Mouse (Mus musculus): ENCODE data around the gene Ypel2. TPM values are rescaled to one million over a fixed set of nuclear protein-coding genes. Genes with fewer than 3 reads are reported as not detected.

The Ypel2 gene
- polyA plus RNA-seq, 1 experiment from 2014 or later = 25.8 TPM

DNA sequence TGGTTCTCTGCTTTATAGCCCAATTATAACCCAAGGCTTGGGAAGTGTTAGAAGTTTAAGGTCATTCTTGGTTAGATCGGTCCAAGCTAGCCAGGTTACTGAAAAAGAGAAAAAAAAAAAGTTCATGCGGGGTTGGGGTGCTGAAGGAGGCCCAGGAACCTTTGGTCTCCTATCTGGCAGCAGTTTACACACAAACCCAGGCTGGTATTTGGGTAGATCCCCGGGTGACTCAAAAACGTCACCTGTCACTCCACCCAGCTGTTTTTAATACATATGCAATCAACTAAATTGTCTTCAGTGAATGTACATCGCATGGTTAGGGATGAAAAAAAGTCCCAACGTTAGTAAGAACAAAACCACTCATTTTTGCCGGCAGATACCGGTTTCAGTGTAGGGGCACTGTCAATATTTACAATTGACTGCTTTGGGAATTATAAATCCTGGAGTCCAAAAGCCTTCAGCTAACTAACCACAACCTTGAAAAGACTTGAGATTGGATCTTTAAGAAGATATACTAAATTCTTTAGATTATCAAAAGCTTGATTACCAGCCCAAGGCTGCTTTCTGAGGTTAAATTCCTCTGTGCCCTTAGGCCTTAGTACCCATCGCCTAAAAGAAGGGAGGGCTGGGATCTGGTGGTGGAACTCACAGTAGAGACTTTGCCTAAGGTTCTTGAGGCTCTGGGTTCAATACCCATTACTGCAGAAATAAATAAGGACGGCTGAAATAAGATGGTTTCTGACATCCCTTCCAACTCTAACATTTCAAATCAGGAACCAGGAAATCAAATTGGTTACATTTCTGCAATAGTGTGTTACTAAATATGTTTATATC, 1.5 kb upstream of the Ypel2 start:
- Histone ChIP-seq H3K4me1 (replicated peaks) (peaks cover 36% of the 10 kb centered on the region), H3K4me3 (no peak overlapping the region), H3K9me3 (replicated peaks) (no peaks in the 10 kb centered on the region), H3K27me3 (replicated peaks) (no peaks in the 10 kb centered on the region), H3K36me3 (peaks cover 5% of the 10 kb centered on the region; the same call in 1 of the 2 replicates), H3K4me2 (0 out of 2 replicates have a peak overlapping the region, but pooled peaks have one; percentile 85), H3K9ac (no peak overlapping the region), H3K27ac (ENCODE audit: poor library complexity, severe bottlenecking) (peak overlapping the region; percentile 44; the same call in 1 of the 2 replicates)
- ATAC-seq (ENCODE audit: insufficient number of reproducible peaks, low FRiP score) = no peak
- 48% methylated on average over 10 of the region's 10 CpGs for WGBS

DNA sequence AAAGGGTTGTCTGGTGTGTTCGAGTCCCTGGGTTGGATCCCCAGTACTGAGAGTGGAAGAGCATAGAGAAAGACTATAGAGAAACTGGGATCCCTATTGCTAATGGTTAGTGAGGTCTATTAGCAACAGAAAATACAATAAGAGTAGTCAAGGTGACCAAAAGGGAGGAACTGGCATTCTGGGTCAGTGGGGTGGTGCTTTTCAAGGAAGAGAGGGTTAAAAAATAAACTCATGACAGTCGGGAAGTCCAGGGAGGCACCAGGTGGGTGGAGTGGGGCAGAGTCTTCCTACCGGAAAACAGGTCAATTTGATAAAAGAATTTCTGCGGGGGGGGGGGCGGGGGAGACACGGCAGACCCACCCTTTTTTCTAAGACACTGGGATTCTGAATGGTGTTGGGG, 823 bp upstream of the Ypel2 start:
- 20% methylated on average over 6 of the region's 6 CpGs for WGBS
- Histone ChIP-seq H3K9ac (peak overlapping the region; percentile 55), H3K27ac (ENCODE audit: poor library complexity, severe bottlenecking) (peak overlapping the region; percentile 93), H3K4me1 (replicated peaks) (peaks cover 43% of the 10 kb centered on the region), H3K36me3 (peaks cover 5% of the 10 kb centered on the region; the same call in 1 of the 2 replicates), H3K27me3 (replicated peaks) (no peaks in the 10 kb centered on the region), H3K4me2 (peak overlapping the region; percentile 85), H3K4me3 (peak overlapping the region; percentile 78), H3K9me3 (replicated peaks) (no peaks in the 10 kb centered on the region)
- ATAC-seq (ENCODE audit: insufficient number of reproducible peaks, low FRiP score) = no peak

DNA sequence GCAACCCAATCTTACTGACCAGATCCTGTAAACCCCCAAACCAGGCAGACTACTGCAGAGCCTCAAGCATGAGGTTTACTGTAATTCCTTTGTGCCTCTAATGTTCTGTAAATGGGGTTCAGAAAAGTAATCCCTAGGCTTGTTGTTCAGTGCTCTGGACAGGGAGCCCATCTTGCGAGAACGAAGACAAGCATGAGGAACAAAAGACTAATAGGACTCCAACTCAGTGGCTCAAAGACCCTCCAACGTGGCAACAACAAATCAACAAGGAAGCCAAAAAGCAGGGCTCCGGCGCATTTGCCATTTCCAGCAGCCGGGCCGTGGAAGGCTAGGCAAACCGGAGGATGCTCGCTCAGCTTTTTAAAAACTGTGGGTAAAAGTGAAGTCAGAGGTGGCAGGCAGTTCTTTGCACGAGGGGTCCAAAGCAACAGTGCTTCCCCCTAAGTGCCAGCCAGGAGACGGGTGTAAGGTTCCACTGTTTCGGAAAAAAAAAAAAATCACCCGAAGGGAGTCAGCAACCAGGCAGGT, 982 bp downstream of the Ypel2 start:
- peaks cover 5% of the 10 kb centered on the region; the same call in 1 of the 2 replicates for H3K36me3 ChIP-seq
- WGBS = 1% methylated on average over 13 of the region's 13 CpGs
- peaks cover 56% of the 10 kb centered on the region for H3K4me1 ChIP-seq (replicated peaks)

DNA sequence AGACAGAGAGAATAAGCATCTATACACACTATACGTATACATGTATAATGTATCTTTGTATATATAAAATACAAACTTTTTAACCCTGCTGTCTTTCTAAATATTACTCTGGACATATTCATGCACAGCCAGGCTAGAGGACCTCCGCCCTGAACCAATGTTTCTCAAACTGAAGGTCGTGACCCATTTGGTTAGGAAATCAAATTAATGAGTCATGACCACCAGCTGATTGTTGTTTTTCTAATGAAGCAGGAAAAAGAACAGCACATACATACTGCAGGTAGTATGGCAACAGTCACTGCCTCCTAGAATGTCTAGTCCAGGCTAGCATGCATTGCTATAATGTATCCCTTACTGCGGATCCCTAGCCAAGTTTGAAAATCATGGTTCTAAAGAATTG, 2.3 kb downstream of the Ypel2 start:
- 86% methylated on average over 4 of the region's 4 CpGs for WGBS
- Histone ChIP-seq H3K4me2 (peak overlapping the region; percentile 85), H3K27me3 (replicated peaks) (no peaks in the 10 kb centered on the region), H3K36me3 (peaks cover 5% of the 10 kb centered on the region; the same call in 1 of the 2 replicates), H3K4me1 (replicated peaks) (peaks cover 62% of the 10 kb centered on the region), H3K27ac (ENCODE audit: poor library complexity, severe bottlenecking) (no peak overlapping the region), H3K4me3 (peak overlapping the region; percentile 78), H3K9me3 (replicated peaks) (no peaks in the 10 kb centered on the region), H3K9ac (peak overlapping the region; percentile 92; the same call in 1 of the 2 replicates)
- ATAC-seq (ENCODE audit: insufficient number of reproducible peaks, low FRiP score) = no peak

More for the DNA sequence above, 982 bp downstream of the Ypel2 start:
- peak overlapping the region; percentile 78 for H3K4me3 ChIP-seq
- H3K27ac ChIP-seq (ENCODE audit: poor library complexity, severe bottlenecking) = peak overlapping the region; percentile 93
- no peaks in the 10 kb centered on the region for H3K27me3 ChIP-seq (replicated peaks)
- no peaks in the 10 kb centered on the region for H3K9me3 ChIP-seq (replicated peaks)
- H3K4me2 ChIP-seq = peak overlapping the region; percentile 85
- H3K9ac ChIP-seq = peak overlapping the region; percentile 92
- no peak for ATAC-seq (ENCODE audit: insufficient number of reproducible peaks, low FRiP score)

DNA sequence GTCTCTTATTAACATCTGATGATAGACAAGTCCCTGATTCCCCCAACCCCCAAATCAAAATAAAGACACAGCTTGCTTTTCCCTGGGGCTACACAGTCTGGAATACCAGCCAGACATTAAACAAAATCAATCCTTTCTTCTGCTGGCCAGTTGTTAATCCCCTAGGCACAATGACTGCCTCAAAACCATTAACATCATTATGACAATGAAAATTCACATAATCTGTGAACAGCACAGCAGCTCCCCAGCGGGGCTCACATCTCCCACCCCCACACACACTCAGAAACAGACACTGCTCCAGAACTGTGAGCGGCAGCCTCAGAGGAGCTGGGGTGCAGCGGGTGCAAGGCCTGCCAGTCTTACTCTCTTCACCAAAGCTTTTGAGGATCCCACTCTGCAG, 3.2 kb downstream of the Ypel2 start:
- Histone ChIP-seq H3K27me3 (replicated peaks) (no peaks in the 10 kb centered on the region), H3K27ac (ENCODE audit: poor library complexity, severe bottlenecking) (peak overlapping the region; percentile 35), H3K36me3 (peaks cover 5% of the 10 kb centered on the region; the same call in 1 of the 2 replicates), H3K4me2 (peak overlapping the region; percentile 31), H3K9me3 (replicated peaks) (no peaks in the 10 kb centered on the region), H3K9ac (peak overlapping the region; percentile 59), H3K4me3 (no peak overlapping the region), H3K4me1 (replicated peaks) (peaks cover 64% of the 10 kb centered on the region)
- ATAC-seq (ENCODE audit: insufficient number of reproducible peaks, low FRiP score) = no peak
- WGBS = 71% methylated on average over 3 of the region's 3 CpGs

DNA sequence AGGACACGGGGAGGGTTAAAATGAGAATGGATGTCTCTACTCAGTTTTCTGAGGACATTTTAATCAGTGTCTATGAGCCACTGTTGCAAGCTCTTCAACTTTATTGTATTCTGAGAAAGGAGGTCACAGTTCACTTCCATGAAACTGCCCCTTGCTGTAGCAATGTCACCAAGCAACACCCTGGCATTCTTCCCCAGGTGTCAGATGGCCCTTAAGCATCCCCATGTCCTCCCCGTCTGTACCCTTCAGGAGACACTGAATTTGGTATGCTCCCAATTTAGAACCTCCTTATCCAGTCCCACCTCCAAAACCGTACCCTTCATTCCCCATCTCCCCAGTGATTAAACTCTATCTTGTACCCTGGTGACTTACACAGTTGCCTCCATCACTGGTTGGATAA, 8.5 kb downstream of the Ypel2 start:
- no peak overlapping the region for H3K27ac ChIP-seq (ENCODE audit: poor library complexity, severe bottlenecking)

DNA sequence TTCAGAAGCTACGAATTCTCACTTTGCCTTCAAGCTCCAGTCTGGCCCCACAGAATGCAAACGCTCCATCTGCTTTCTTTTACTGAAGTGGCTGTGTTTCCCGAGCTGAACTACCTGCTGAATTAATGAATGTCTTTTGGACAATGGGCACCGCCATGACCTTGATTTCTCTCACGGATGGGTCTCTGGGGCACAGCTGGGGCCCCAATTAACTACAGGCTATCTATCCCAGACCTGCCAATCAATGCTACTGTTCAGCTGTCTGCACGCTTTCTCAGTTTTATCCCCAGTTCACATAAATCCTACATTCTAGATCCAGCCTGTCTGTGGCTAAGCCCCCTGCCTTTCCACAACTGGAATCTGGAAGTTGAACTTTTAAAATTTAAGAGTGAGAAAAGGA, 10.5 kb downstream of the Ypel2 start:
- WGBS = 81% methylated on average over 6 of the region's 6 CpGs
- no peak overlapping the region for H3K4me2 ChIP-seq
- H3K27me3 ChIP-seq (replicated peaks) = no peaks in the 10 kb centered on the region
- H3K4me1 ChIP-seq (replicated peaks) = peaks cover 63% of the 10 kb centered on the region
- H3K9me3 ChIP-seq (replicated peaks) = no peaks in the 10 kb centered on the region
- H3K27ac ChIP-seq (ENCODE audit: poor library complexity, severe bottlenecking) = no peak overlapping the region
- ATAC-seq (ENCODE audit: insufficient number of reproducible peaks, low FRiP score) = no peak
- no peak overlapping the region for H3K4me3 ChIP-seq
- peaks cover 20% of the 10 kb centered on the region for H3K36me3 ChIP-seq
- no peak overlapping the region for H3K9ac ChIP-seq

More for the DNA sequence above, 8.5 kb downstream of the Ypel2 start:
- ATAC-seq (ENCODE audit: insufficient number of reproducible peaks, low FRiP score) = no peak
- no peaks in the 10 kb centered on the region for H3K9me3 ChIP-seq (replicated peaks)
- 51% methylated on average over 3 of the region's 3 CpGs for WGBS
- H3K4me3 ChIP-seq = no peak overlapping the region
- H3K27me3 ChIP-seq (replicated peaks) = no peaks in the 10 kb centered on the region
- H3K4me1 ChIP-seq (replicated peaks) = peaks cover 75% of the 10 kb centered on the region
- H3K4me2 ChIP-seq = no peak overlapping the region
- no peak overlapping the region for H3K9ac ChIP-seq
- H3K36me3 ChIP-seq = peaks cover 4% of the 10 kb centered on the region; the same call in 1 of the 2 replicates

DNA sequence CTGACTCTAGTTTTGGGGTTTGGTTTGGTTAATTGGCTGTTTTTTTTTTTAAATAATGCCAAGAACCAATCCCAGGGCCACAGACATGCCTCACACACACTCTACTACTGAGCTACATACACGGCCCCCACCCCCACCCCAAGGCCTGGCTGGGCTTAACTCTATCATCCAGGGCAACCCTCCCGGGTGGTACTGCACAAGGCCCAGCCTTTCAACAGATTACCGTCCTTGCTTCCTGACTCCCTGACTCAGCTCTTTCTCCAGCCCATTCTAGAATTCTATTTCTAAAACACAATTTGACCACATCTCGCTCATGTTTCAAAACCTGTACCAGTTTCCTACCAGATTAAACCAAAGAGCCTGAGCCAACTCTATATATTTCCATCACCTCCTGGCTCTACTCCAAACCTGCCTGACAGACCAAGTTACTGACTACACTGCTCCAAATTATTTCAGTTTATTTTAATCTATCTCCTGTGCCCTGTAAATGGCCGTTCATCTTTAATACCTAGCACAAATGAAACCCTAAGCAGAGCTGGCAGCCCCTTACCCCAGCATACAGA, 12.2 kb downstream of the Ypel2 start:
- 34% methylated on average over 5 of the region's 5 CpGs for WGBS
- Histone ChIP-seq H3K27me3 (replicated peaks) (no peaks in the 10 kb centered on the region), H3K4me3 (no peak overlapping the region), H3K9me3 (replicated peaks) (0 out of 2 replicates have a peak, but pooled peaks cover 3% of the 10 kb centered on the region), H3K27ac (ENCODE audit: poor library complexity, severe bottlenecking) (peak overlapping the region; percentile 51), H3K4me1 (replicated peaks) (peaks cover 52% of the 10 kb centered on the region), H3K9ac (no peak overlapping the region), H3K4me2 (no peak overlapping the region), H3K36me3 (peaks cover 32% of the 10 kb centered on the region)
- no peak for ATAC-seq (ENCODE audit: insufficient number of reproducible peaks, low FRiP score)

DNA sequence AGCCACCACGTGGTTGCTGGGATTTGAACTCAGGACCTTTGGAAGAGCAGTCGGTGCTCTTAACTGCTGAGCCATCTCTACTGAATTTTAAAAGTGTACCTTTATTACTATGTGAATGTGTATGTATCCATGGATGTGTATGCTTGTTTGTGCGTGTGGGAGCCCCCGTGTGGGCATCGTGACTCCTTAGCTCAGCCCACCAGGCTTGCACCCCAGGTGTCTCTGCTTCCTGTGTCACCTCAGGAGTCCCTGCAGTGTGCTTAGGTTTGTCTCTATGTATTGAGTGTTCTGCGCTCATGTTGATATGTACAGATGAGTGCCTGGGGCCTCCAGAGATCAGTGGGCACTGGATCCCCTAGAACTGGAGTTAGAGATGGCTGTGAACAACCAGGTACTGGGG, 13.0 kb downstream of the Ypel2 start:
- no peak for ATAC-seq (ENCODE audit: insufficient number of reproducible peaks, low FRiP score)
- Histone ChIP-seq H3K4me2 (no peak overlapping the region), H3K36me3 (peaks cover 34% of the 10 kb centered on the region), H3K9ac (no peak overlapping the region), H3K4me1 (replicated peaks) (peaks cover 54% of the 10 kb centered on the region), H3K9me3 (replicated peaks) (0 out of 2 replicates have a peak, but pooled peaks cover 3% of the 10 kb centered on the region), H3K4me3 (no peak overlapping the region), H3K27ac (ENCODE audit: poor library complexity, severe bottlenecking) (peak overlapping the region; percentile 26; the same call in 1 of the 2 replicates), H3K27me3 (replicated peaks) (no peaks in the 10 kb centered on the region)
- 85% methylated on average over 6 of the region's 6 CpGs for WGBS

DNA sequence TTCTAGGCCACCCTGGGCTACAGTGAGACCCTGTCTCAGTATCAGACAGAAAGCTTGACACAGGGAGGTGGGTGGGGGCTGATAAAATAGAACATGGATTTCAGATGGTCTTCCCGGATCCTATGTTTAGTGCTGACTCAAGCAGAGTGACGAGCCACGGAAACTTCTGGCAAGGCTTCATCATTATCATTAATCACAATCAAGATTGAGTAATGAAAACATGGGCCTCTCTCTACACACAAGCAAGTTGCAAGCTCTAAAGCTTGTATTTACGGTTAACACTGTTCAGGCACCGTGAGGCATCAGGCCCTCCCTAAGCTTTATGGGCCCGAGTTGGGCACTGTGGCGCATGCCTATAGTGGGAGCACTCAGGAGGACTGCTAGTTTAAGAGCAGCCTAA, 13.7 kb downstream of the Ypel2 start:
- H3K9me3 ChIP-seq (replicated peaks) = 0 out of 2 replicates have a peak, but pooled peaks cover 3% of the 10 kb centered on the region
- WGBS = 87% methylated on average over 7 of the region's 7 CpGs

DNA sequence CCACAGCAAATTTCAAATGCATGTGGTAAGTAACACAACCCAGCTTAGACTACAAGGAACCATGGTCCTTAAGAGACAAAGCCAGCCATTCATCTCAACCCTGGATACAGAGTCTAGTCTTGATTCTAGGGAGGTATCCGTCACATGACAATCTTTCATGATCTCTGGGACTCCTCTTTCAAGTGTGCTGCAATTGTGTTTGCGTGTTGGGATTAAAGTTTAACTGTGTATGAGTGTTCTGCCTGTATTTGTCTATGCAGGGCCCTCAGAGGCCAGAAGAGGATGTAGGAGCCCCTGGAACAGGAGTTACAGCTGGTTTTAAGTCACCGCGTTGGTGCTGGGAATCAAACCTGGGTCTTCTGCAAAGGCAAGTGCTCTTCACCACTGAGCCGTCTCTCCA, 16.3 kb downstream of the Ypel2 start:
- H3K4me2 ChIP-seq = no peak overlapping the region
- no peak overlapping the region for H3K4me3 ChIP-seq
- 92% methylated on average over 5 of the region's 5 CpGs for WGBS
- ATAC-seq (ENCODE audit: insufficient number of reproducible peaks, low FRiP score) = no peak
- peaks cover 45% of the 10 kb centered on the region for H3K36me3 ChIP-seq
- H3K27ac ChIP-seq (ENCODE audit: poor library complexity, severe bottlenecking) = no peak overlapping the region
- H3K27me3 ChIP-seq (replicated peaks) = no peaks in the 10 kb centered on the region
- no peak overlapping the region for H3K9ac ChIP-seq
- peaks cover 50% of the 10 kb centered on the region for H3K4me1 ChIP-seq (replicated peaks)
- 0 out of 2 replicates have a peak, but pooled peaks cover 3% of the 10 kb centered on the region for H3K9me3 ChIP-seq (replicated peaks)

More for the DNA sequence above, 13.7 kb downstream of the Ypel2 start:
- Histone ChIP-seq H3K4me3 (no peak overlapping the region), H3K4me2 (no peak overlapping the region), H3K27me3 (replicated peaks) (no peaks in the 10 kb centered on the region), H3K4me1 (replicated peaks) (peaks cover 53% of the 10 kb centered on the region), H3K36me3 (peaks cover 34% of the 10 kb centered on the region), H3K27ac (ENCODE audit: poor library complexity, severe bottlenecking) (no peak overlapping the region), H3K9ac (no peak overlapping the region)
- no peak for ATAC-seq (ENCODE audit: insufficient number of reproducible peaks, low FRiP score)

Data from heart, embryonic 12.5 days (tissue).